Mouse (Mus musculus) adrenal gland, adult 8-10 months (tissue): ENCODE data around the gene Lgr4. TPM values are rescaled to one million over a fixed set of nuclear protein-coding genes. Genes with fewer than 3 reads are reported as not detected.

Experiments used
- DNase-seq: peaks from one replicate; pipeline ENCODE4 v3.0.0; 2022
- total RNA-seq, 4 experiments: library from RNA; stranded (reverse); gene quantifications; 2 replicates each; pipeline ENCODE4 v1.2.4; 2022

Lgr4 gene
- total RNA-seq, 4 experiments from 2014 or later, result 117 to 198 (median 152) TPM

DNA sequence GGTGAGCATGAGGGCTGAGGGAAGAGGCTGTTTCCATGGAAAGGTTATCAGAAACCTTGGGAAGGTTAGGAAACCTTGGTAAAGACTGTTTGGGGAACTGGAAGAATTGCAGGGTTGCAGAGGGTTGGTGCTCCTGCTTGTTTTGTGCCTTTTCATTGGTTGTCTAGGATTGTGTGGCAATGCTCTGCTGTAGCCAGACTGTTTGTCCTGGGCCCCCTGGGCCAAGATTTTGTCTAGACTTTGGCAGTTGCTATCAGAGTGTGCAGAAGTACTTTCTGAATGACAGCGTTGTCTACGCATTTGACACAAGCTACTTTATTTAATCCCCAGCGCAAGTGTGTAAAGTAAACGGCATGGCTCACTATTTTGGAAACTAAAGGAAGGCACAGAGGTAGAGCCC, 33.6 kb downstream of the Lgr4 start:
- no peak for DNase-seq

DNA sequence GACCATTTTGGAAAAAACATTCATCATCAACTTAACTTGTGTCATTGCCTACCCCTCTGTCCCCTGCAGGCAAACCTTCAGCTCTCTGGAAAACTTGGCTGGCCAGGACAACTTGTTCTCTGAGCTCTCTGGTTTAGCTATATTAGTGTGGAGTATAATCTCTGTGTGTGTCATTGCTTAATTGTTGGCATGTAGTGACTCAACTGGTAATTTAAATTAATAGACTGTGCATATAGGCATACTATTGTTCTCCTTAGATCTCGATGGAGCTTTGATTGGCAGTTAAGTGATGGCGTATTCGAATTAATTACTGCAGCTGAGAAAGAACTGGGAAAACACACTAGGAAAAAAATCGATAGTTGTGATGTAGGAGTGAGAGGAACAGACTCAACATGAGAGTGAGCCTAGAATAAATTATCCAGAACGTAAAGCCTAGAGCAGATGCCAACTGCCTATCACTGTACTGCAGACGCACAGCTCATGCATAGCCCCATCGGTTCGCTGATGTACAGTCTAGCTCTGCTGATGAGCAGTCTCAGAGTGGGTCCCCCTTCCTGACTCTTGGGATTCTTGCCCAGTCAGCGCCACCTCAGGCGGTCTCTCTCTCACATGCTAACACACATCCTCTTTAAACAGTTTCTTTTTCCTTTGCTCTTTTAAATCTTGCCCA, 35.7 kb downstream of the Lgr4 start:
- no peak for DNase-seq

DNA sequence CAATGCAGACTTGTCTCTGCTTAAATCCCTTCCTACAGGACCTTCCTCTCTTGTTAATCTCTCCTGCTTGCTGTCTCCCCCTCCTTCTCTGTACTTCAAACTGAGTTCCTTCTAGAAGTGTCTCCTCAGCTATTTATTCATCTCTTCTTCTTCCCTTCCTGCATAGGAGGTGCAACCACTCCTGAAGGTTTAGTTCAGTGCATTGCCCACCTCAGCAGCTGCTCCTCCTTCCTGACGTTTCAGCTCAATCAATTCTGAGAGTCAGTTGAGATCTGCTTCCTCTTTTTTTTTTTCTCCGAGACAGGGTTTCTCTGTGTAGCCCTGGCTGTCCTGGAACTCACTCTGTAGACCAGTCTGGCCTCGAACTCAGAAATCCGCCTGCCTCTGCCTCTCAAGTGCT, 36.4 kb downstream of the Lgr4 start:
- no peak for DNase-seq

DNA sequence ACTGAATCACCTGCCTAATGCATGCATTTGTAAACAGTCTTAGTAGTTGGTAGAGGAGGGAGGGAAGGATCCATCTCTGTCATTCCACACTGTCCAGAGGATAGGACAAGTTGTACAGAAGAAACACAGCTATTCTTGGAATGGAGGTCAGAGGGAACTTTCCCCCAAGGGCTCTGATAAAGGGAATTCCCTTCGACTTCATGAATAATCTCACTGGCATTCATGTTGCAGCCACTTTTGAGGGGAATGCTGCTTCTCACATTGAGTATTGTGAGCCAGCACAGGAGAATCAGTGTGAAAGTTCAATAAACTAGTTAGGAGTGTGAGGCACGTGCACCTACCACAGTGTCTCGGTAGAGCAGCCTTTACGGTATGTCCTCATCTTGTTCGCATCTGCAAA, 37.6 kb downstream of the Lgr4 start:
- no peak for DNase-seq

DNA sequence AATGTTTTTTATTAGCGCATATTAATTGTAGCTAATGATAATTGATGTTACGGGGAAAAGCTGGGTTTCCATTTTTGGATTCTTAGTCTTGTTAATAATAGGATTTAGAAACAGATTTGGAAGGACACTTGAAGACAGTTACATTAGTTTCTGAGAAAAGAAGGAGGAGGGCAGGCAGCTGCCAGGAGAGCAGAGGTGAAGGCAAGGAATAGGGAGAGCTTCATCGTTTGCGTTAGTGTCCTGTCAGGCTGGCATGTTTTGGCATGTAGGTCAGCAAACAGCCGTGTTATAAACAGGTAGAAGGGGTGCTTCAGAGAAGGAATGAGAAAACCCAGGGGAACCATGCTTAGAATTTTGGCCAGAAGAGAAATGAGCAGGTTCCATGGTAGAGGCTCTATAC, 38.5 kb downstream of the Lgr4 start:
- DNase-seq, result no peak

DNA sequence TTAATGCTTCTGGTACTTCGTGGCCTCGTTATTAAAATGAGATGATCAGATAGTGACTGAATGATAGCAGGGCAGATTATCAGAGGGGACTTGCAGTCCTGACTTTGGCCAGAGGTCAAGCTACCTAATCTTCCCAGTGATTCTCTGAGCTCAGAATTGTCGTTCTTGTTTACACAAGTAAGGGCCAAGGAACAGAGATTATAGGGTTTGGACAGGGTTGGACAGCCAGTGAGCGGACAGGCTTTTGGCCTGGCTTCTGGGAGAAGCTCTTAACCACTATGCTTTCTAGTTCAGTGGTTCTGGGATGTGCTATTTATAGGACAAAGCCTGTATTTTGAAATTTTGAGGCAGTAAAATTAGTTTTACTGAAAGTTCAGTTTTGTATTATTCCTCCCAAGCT, 39.3 kb downstream of the Lgr4 start:
- DNase-seq, result no peak

DNA sequence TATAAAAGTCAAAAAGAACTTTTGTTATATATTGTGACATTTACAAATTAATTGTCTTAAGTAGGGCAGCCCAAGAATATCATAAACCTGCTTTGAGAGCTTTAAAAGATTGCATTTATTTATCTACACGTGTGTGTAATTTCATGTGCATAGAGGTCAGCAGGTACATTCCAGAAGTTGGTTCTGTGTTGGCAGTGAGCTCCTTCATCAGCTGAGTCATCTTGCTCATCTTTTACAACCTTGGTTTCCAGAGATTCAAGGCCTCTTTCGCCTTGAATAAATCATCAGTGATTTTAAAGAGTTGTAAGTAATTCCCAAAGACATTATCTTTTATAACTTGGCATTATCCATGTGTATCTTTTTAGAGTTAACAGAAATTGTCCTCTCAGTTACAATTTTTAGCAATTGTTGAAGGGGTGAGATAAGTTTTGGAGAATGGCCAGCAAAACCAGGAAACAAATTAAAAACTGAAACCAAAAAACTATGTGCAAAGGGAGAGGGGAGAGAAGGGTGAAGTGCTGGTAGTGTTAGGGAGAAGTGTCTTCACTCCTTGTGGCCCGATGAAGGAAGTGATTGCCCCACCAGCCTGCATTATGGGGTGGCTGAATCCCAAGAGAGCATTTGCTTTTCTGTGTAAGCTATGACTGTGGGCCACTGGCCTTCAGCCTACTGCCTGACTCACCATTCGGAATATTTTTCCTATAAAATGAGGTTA, 41.4 kb downstream of the Lgr4 start:
- DNase-seq, result peak; percentile 68

DNA sequence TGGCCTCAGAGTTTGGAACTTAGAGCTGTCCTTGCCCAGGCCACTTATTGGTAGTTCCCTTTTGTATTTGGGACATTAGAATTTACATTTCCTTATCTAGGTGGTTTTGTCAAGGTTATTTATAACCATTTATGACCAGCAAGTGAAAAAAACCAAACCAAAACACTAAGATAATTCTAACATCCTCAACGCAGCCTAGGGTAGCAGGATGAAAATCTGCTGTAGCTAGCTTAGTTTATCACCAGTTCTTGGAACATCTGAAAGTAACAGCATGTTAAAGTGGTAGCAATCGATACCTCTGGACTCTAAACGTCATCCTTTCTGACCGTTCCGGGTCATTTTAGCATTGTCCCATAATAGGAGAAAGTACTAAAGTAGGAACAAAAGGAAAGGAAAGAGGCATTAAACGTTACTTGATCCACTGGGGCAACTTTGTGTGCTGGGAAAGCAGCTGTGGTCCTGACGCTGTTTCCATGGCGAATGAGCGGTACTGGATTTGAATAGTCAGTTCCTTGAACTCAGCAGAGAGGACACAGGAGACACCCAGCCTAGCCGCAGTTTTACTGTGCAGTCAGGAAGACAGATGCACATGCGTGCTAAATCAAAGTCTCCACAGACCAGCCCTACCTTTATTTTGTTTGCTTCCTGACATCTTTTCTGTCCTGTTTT, 42.1 kb downstream of the Lgr4 start:
- DNase-seq, result no peak

DNA sequence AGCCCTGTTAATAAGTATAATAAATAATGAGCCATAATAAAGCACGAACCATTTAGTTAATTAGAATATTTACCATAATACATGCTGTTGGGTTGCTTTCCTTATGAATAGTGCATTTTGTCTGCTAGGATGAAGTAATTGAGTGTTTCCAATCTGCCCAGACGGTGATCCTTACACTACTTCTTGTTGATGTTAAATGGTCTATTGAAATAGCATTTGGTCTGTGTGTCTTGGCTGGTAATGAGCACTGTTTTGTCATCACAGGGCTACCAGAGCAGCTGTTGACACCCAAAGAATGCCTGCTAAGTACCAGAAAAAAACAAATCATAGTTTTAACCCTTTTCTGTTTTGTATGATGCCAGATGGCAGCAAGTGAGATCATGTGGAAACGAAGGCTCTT, 42.8 kb downstream of the Lgr4 start:
- no peak for DNase-seq

DNA sequence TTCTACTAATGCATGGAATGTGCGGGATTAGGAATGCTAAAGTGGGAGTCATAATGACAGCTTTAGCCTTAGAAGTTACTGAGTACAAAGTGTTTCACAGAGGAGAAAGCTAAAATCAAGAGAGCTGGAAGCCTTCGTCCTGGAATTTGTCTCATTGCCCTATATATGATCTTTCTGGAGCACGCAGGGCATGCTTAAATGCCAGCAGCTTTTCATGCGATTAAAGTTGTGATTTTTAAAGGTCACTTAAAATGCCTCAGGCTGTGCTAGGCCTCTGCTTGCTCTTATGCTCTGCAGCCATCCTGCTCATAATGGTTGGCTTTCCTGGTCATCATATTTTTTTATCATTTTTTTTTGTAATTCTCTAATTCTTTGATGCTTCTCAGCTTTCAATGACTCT, 43.7 kb downstream of the Lgr4 start:
- no peak for DNase-seq

DNA sequence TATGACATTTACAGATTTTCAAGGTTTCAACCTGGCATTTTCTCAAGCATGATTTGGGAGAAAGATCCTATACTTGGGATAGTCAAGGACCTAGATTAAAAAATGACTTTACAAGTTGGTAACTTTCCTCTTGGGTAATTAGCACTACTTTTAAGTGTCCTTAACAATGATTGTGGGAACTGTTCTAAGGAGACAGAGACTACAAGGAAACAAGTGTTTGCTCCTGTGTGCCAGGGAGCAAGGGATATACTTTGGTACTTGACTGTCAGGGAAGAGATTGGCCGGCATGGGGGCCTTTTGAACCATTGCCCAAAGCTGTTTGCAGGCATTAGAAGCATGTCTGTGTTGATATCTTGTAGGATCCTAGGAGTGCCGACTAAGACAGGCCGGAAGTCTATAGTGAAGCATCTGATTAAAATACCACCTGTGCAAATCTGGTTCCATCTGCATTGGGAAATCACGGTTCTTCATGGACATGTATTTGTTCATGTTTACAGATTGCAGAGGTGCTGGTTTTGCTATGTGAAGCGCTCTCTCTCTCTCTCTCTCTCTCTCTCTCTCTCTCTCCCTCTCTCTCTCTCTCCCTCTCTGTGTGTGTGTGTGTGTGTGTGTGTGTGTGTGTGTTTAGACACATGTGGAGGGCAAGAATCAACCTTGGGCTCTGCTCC, 46.3 kb downstream of the Lgr4 start:
- no peak for DNase-seq

DNA sequence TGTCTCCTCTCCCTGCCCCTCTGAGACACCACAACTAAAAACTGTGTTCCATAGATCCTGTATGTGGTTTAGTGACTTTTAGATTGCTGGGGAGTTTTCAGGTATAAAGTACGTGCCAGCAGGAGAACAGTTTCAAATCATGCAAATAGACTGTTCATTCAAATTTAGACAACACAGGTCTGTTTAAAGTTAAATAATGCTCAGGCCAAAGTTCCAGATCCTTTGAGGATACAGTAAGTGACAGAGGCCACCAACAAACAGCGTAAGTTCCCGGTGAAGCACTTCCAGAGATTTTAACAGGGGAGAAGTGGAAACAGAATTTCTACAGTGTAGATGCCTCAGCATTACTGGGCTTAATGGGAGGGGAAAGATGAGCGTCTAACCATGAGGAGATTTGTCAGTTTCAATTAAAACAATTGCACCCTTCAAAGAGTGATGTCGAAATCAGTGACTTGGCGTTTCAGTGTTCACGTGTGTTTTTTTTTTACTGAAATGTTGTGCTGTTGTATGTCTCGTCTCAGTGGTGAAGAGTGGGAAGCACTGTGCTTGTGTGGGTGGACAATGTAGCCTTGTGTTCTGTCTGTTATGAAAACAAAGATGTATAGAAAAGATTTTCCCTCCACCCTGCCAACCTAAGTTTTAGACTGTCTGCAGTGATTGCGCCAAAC, 48.4 kb downstream of the Lgr4 start:
- no peak for DNase-seq

DNA sequence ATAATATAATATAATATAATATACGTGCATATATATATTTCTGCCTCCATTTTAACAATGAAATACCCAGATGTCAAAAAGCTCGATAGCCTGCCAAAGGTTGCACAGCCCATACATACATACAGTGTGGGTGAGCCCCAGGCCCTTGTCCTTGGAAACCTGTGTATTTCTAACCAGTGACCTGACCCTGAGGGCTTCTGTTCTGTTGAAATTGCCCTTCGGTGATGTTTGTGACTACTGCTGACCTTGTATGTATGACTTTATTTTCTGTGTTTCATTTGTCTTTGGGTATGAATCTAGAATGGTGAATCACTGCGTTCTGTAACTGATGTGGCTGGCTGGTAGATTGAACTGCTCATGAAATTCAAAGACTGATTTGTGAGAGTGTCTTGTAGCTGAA, 49.4 kb downstream of the Lgr4 start:
- DNase-seq, result no peak

DNA sequence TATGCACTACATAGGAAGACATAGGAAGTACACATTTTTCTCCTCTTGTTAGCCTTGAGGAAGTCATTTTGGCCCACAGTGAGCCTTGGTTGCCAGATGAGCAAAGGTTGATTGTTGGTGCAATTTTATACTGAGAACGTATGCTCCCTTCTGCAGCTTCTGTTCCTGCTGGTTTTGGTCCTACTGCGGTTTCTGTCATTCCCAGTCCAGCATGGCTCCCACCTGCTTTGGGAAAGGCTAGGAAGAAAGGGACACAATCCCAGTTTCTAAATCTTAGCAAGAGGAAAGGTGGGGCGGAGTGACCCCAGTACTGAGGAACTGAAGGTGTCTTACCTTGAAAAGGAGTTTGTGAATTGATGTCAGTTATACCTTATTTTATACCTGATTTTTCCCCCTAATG, 51.9 kb downstream of the Lgr4 start:
- DNase-seq, result no peak

DNA sequence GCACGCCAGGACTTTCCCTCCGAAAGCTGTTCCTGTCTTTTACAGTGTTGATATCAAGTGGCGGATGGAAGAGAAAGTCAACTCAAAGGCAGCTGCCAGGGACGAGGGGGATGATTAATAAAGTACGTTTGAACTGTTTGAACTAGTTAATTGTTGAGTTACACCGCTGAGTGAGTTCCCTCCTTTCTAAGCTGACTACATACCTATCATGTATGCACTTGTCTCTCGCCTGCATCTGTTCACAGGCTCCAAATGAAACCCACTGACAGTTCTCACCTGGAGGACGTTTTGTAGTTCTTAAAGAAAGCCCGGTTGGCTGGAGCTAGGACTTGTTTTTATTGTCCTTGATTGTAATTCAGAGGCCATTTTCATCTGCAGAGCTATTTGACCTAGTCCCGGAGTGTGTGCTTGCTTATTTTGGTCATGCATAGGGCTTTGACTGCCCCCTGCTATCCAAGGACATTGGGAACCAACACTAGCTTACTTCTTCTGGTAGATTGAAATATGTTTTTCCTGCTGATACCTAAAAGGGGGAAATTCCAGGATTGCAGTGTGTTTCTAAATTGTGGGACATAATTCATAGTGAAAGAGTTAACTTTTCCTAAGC, 52.6 kb downstream of the Lgr4 start:
- DNase-seq, result no peak

DNA sequence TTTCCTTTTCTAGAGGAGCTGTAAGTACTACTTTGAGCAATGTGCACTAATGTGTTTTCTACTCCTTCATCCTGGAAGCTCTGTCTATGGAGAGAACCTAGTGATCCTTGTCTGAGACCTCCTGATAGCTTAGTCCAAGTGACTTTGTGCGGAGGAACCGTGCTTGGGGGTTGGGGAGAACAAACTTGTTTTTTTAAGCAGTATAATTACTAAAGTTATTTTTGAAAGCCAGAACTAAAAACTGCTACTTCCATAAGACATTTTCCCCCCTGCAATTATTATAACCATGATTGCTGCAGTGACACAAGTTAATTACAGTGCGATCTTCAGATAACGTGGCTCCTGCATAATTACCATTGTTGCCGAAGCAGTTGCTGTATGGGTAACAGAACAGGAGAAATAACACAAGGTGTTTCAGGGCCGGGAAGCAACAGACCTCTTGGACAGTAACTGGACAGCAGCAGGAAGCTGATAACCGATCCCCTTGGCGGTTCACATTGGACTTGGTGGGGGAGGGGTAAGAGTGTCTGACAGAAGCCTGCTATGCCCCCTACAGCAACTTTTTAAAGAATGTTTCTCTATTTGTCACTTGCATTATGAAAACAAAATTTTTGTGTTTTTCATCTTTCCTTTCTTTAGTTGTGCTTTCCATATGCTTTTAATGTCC, 53.4 kb downstream of the Lgr4 start:
- no peak for DNase-seq

DNA sequence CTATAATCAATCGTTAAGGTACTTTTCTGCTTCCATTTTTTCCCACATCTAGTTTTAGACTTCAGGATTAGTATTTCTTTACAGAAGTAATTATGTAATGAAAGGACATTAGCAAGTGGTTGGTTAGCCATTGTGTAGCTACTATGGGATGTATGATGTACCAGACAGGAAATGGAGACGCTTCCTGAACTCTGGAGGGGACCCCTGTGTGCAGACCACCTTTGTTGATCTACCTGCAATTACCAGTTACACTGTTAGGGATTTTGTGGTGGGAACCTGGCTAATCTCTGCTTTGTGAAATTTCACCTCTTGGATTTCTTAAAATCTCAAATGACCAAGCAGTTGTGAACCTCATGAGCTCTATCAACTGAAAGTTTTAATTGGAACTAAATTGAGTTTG, 54.9 kb downstream of the Lgr4 start:
- no peak for DNase-seq

DNA sequence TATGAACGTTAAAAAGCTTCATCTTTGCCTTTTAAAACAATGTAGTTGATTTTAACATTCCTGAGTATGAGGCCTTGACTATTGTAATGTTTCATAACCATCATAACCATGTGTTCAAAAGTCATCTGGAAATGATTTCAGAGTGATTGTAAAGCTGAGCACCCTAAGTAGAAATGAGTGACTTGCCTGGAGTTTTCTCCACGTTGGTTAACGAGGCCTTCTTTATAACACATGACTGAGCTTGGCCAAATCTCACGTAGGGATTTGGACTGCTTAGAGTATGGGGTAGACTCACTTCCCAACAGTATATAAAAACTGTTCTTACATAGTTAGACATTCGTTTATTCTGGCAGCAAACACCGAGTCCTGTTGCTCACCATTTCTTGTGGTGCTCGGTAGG, 55.5 kb downstream of the Lgr4 start:
- no peak for DNase-seq

DNA sequence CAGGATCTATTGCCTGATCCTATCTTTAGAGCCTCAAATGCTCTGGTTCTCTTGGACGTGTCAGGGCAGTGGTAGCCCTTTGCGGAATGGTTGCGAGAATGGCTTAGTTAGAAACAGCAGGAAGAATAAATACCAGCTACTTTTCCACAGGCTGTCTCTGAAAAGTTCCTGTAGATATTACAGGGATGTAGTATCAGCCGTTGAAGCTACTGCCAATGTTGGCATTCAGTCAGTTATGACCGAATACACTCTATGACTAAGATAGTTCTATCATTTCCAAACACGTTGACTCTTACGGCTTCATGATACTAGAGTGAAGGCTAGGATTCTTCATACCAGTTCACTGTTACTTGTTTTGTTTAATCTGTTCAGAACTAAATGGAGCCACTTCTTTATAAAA, 57.4 kb downstream of the Lgr4 start:
- no peak for DNase-seq

DNA sequence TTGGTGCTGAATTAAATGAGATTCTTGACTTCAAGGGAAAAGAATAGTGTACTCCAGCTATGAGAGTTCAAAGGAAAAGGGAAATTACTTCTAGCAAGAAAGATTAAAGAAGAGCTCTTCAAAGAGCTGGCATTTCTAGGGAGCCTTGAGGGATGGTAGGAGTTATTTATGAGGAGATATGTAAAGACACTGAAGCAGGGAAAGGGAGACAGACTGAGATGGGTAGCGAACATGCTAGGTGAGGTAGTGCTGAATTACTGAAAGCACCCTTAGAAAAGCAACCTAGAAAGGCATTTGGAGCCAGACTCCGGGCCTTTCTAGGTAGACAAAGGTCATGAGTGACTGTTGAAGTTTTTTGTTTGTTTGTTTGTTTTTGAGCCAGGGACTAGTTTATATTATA, 58.7 kb downstream of the Lgr4 start:
- no peak for DNase-seq

DNA sequence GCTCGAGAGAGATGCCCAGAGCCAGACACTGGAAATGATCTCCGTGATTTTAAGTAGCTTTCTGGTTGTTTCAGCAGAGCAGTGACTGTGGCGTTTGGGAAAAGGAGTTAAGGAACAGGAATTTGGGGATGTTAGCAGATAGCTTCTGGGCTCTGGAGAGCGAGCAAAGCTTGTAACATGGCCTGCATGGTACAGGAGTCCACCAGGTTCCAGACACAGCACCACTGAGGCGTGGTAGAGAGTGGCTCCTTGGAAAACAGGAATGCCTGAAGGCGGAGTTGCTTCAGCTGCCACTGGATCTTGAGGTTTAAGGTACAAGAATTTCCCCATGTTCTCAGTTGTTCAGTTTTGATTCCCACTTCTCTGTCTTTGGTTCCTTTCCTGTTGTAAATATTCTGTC, 59.9 kb downstream of the Lgr4 start:
- DNase-seq, result no peak

DNA sequence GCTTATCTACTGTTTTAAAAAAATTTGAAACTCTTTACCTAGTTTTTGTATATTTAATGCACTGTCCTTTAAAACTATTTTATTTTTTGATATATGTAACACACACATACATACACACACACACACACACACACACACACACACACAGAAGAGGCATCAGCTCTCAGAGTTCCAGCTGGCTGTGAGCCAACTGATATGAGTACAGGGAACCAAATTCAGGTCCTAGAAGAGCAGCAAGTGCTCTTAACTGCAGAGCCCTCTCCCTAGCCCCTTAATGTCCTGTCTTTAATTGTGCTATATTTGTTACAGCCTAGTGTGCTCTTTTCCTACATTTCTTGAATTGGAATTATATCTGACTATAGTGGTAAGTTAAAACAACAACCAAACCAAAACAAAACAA, 61.8 kb downstream of the Lgr4 start:
- no peak for DNase-seq
